Mouse (Mus musculus) bone marrow macrophage, adult 2 months (primary cell): Measurements from ENCODE around the gene Phlda1. TPM values are rescaled to one million over a fixed set of nuclear protein-coding genes. Genes with fewer than 3 reads are reported as not detected.

ENCODE experiments used
- H3K27ac ChIP-seq: 2 replicates; pipeline ENCODE4 v1.5.1; 2012; ENCODE audit warnings: low read depth, low read length; ENCODE audit not compliant: insufficient read depth
- H3K4me1 ChIP-seq: 2 replicates; pipeline ENCODE4 v1.6.1; 2012; ENCODE audit warnings: low read length; ENCODE audit not compliant: control insufficient read depth, insufficient read depth
- H3K4me3 ChIP-seq: 2 replicates; pipeline ENCODE4 v1.5.1; 2012; ENCODE audit warnings: mild to moderate bottlenecking, low read length, moderate library complexity; ENCODE audit not compliant: insufficient read depth
- CTCF ChIP-seq: IDR thresholded peaks from 2 replicates; pipeline ENCODE4 v1.5.1; 2012; ENCODE audit warnings: low read depth, mild to moderate bottlenecking, low read length, moderate library complexity
- POLR2A ChIP-seq: IDR thresholded peaks from 2 replicates; pipeline ENCODE4 v1.6.1; 2012; ENCODE audit warnings: mild to moderate bottlenecking, low read depth, low read length, borderline replicate concordance
- polyA plus RNA-seq: library from polyadenylated mRNA; stranded (reverse); fragments of >200 nt; gene quantifications from 2 replicates; pipeline ENCODE4 v1.2.4, GENCODE M21; 2012; ENCODE audit not compliant: missing spikeins, insufficient read depth, insufficient read length

The Phlda1 gene
- polyA plus RNA-seq, 1 experiment, result 0.47 TPM

DNA sequence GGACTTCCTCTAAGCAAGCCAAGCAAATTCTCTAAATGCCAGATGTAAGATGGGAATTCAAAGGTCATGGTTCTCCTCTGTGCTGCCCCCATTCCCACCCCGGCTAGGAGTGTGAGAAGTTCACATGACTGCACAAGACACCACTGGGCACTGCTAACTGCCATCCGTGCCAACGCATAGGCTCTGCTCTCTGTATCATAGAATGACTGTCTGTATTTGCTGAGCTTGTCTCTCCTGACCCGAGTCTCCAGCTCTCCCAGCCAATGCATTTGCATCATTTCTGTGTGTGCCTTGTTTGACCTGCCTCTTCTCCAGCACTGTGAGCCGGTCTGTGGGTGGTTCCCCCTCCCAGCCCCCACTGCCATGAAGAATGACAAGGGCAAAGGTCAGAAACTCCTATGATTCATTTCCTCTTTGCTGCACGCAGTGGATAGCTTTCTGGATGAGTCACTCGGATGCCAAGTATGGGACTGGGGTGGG lies 37.7 kb downstream of the Phlda1 start:
- TF ChIP-seq POLR2A, result no peak
- TF ChIP-seq CTCF, result no peak
- H3K4me3 ChIP-seq, result 0 out of 2 replicates have a peak overlapping the region, but pooled peaks have one; percentile 1
- H3K27ac ChIP-seq, result peak overlapping the region; percentile 9; the same call in 1 of the 2 replicates
- H3K4me1 ChIP-seq, result peaks cover 41% of the 10 kb centered on the region

DNA sequence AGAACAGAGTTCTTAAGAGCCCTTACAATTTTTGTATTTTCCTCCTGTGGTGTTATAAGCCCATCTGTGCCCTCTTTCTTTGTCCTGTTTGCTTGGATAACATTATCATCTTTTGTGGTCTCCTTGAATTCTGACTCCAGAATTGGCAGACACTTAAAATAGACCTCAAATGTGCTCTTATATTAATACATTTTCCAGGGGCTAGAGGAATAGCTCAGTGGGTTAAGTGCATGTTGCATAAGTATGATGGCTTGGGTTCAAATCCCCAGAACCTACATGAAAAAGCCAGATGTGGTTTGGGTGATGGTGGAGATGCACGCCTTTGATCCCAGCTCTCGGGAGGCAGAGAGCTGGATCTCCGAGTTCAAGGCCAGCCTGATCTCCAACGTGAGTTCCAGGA lies 38.2 kb downstream of the Phlda1 start:
- H3K27ac ChIP-seq, result no peak overlapping the region
- no peak overlapping the region for H3K4me3 ChIP-seq
- H3K4me1 ChIP-seq, result peaks cover 36% of the 10 kb centered on the region
- TF ChIP-seq CTCF (no peak), POLR2A (no peak)

DNA sequence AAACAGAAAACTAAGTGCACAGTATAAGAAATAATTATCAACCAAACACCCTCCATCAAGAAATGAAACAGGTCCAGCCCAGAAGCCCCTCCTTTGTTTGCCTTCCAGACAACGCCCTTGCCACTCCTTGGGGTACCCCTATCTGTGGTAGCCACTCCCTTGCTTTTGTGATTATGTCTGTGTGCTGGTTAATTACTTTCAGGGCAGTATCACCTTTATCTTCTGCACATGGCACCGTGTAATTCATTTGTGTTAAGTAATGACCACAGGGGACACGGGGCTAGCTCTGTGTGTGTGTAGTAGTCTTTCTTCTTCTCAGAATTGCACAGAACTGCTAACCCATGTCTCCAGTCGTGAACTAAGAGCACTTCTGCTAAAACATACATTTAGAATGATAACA lies 39.6 kb downstream of the Phlda1 start:
- no peak overlapping the region for H3K4me3 ChIP-seq
- peaks cover 27% of the 10 kb centered on the region for H3K4me1 ChIP-seq
- no peak overlapping the region for H3K27ac ChIP-seq
- TF ChIP-seq POLR2A (no peak), CTCF (no peak)

DNA sequence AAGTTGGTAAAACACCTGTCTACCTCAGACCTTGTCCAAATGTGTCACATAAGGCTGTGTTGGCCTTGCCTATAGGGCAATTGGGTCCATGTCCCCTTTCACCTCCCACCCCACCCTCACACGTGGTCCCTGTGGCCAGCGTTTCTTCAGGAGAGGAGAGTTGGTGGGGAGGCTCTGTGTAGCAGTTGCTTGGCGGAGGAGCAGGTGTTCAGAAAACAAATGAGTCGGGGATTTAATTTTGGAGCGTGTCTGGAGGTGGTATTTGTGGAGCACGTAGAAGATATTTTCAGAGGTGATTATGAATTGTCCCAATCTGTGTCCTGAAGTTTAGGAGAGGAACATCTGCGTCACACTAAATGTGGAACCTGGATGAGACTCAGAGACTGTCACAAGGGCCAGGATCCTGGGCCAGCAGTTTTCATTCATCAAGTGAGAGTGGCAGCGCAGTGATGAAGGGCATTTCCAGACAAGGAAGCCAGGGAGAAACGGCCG lies 41.8 kb downstream of the Phlda1 start:
- no peak overlapping the region for H3K27ac ChIP-seq
- TF ChIP-seq POLR2A, result no peak
- TF ChIP-seq CTCF, result no peak
- H3K4me1 ChIP-seq, result peaks cover 19% of the 10 kb centered on the region
- H3K4me3 ChIP-seq, result no peak overlapping the region

DNA sequence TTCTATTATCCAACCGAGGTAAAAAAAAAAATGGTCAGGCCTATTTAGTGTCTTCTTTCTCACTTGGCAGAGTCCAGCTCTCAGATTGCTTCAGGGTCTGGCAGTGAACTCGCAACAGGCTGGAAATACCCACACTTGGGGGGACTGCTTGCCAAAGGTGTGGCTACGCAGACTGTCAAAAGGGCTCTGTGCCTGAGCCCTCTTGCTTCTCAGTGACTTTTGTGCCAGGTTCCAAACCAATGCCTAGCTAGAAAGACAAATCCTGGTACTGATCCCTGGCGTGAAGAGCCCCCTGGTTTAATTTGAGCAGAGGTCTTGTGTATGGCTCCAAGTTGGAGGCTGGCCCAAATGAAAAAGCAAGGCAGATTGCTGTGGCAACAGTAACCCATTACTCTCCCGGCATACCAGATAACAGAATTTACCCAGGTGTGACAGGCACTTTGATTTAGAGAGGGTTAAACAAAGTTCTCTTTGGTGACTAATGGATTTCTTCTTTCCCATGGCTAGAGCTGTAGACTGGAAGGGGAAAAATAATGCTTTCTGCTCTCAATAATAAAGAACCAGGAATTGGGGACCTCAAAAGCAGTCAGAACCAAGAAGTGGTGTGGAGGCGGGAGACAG lies 44.1 kb downstream of the Phlda1 start:
- no peak overlapping the region for H3K27ac ChIP-seq
- H3K4me1 ChIP-seq, result no peaks in the 10 kb centered on the region
- TF ChIP-seq POLR2A, result no peak
- TF ChIP-seq CTCF, result no peak
- no peak overlapping the region for H3K4me3 ChIP-seq

DNA sequence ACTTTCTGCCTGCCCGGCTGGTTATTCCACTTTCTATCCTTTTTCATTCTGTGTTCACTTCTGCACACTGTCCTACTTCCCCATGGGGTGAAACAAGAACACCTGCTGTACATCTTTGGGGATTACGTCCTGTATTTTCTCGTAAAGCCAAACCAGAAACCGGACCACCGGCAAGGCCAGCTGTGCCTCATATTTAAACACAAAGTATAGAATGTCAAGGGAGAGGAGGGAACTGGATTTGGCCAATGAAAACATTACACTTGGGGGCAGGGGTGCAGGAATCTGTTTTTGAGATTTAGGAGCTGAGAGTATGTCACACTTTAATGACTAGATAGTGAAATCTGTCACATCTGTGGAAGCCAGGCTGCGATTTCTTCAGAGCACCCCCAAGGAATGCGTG lies 47.6 kb downstream of the Phlda1 start:
- H3K4me3 ChIP-seq, result no peak overlapping the region
- H3K4me1 ChIP-seq, result 0 out of 2 replicates have a peak, but pooled peaks cover 3% of the 10 kb centered on the region
- H3K27ac ChIP-seq, result no peak overlapping the region
- no peak for TF ChIP-seq POLR2A
- no peak for TF ChIP-seq CTCF

DNA sequence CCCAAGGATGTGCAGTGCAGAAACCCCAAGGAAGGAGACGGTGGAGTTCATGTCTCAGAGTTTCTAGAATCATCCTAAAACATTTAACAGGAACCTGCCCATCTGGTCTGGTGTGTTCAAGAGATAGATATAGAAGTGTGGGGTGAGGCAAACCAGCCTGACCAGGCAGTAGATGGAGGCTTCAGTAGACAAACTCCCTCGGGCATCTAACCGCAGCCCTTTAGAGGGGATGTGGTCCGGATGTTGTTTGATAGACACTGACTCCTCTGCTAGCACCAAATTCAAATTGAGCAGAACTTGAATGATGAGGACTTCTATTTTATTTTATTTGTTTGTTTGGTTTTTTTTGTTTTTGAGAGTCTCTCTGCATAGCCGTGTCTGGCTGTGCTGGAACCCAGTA lies 48.6 kb downstream of the Phlda1 start:
- Histone ChIP-seq H3K27ac (no peak overlapping the region), H3K4me1 (0 out of 2 replicates have a peak, but pooled peaks cover 3% of the 10 kb centered on the region), H3K4me3 (no peak overlapping the region)

DNA sequence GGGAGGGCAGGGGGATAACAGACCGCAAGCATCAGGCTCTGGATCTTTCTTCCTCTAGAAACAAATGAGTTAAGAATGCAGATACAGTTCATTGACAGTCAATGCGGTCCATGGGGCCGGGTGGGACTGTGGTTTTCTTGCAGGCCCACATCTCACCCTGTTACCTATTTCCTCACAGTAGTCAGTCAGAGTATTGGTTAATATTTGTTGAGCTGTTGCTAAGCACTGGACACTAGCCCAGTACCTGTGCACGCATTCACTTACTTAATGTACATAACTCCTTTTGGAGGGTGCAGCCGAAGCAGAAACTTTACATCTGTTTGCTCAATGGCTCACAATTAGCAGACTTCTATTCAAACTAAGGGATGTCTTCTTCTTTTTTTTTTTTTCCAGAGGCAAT lies 52.1 kb downstream of the Phlda1 start:
- Histone ChIP-seq H3K27ac (no peak overlapping the region), H3K4me1 (0 out of 2 replicates have a peak, but pooled peaks cover 3% of the 10 kb centered on the region), H3K4me3 (no peak overlapping the region)
- no peak for TF ChIP-seq CTCF
- TF ChIP-seq POLR2A, result no peak

More for the DNA sequence above, 48.6 kb downstream of the Phlda1 start:
- TF ChIP-seq POLR2A (no peak), CTCF (no peak)

Other genes starting within 250 kb of the Phlda1 start
- 3.8 and 4.6 TPM in 2 replicates for gene Bbs10, start 207.6 kb upstream of the Phlda1 start, polyA plus RNA-seq
- gene Nap1l1, start 33.1 kb upstream of the Phlda1 start, polyA plus RNA-seq, result 438 and 464 TPM in 2 replicates